Mouse (Mus musculus) ES-E14 (cell line): ENCODE measurements around the gene Galns.

ENCODE experiments used
- HCFC1 ChIP-seq: IDR thresholded peaks from 2 replicates; pipeline ENCODE4 v1.6.1; 2012; ENCODE audit warnings: low read length, inconsistent platforms, borderline replicate concordance; ENCODE audit not compliant: insufficient read depth
- MAFK ChIP-seq: IDR thresholded peaks from 2 replicates; pipeline ENCODE4 v1.6.1; 2014; ENCODE audit warnings: mild to moderate bottlenecking, low read depth, low read length, inconsistent platforms; ENCODE audit not compliant: insufficient read depth
- ZC3H11A ChIP-seq: IDR thresholded peaks from 2 replicates; pipeline ENCODE4 v1.6.1; 2012; ENCODE audit warnings: low read depth, mild to moderate bottlenecking, inconsistent platforms, low read length, borderline replicate concordance

DNA sequence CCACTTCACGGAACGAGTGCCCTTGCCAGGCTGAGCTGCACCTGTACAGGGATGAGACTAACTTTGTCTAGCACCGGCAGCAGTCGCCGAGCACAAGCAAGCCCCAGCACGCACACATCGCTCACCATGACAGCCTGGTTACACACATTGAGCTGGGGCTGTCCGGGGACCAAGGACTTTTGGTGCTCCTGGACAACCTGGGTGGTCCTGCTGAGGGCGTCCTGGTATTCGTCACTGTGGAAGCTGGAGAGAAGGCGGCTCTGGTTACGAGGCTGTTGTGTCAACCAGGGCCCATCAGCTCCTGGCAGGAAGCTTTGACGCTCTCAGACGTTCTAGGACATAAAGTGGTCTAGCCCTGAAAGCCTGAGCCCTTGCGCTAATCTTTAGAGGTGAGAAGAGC lies 30.3 kb downstream of the Galns start:
- no peak for TF ChIP-seq MAFK
- no peak for TF ChIP-seq HCFC1
- TF ChIP-seq ZC3H11A: no peak
